Mouse (Mus musculus) mesoderm, embryonic 11.5 days (tissue): ENCODE measurements at regions not wholly inside any gene's neighbourhood (a gene's known extent, or its start where the extent isn't known, plus 50 kb on each side); places are given as distances from the start of the nearest gene placed in this dataset.
A peak's percentile ranks its signal among the peaks of the same experiment; 100 is the strongest.

Experiments
- DNase-seq: peaks from one replicate; pipeline ENCODE4 v3.0.0-alpha.2; 2012; ENCODE audit warnings: low read depth, low spot score

DNA sequence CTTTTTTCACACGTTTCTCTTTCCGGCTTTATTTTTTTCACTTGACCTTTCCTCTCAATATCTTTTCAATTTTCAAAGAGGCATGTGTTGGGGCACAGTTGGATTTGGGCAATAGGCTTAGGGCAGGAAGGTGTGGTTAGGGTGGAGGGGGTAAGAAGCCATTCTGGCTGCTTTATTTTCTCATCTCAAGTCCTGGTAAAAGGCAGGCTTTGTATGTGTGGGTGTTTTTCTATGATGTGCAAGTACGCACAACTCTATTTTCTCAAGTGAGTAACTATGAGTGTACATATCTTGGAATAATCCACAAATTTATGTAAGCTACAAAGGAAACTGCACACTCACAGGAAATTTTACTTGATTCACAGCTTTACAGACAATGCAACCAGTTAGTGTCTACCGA is 121.5 kb upstream of the Ifne start:
- DNase-seq, result no peak

DNA sequence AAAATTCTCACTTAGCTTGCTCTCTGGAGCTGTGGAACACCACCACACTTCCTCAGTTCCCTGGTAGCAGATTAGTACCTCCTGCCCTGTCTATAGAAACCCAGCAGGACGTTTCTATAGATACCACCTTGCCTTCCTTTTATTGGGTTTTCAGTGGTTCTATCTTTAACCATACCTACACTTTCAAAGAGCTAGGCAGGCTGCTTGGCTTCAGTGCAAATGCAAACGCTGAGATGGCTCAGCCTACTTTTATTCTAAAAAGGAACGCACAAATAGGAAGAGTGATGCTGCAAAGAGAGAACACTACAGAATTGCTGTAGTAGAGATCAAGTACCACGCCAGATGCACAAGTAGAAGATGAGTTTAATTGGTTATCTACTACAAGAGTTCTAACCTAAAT is 120.9 kb upstream of the Ifne start:
- no peak for DNase-seq

DNA sequence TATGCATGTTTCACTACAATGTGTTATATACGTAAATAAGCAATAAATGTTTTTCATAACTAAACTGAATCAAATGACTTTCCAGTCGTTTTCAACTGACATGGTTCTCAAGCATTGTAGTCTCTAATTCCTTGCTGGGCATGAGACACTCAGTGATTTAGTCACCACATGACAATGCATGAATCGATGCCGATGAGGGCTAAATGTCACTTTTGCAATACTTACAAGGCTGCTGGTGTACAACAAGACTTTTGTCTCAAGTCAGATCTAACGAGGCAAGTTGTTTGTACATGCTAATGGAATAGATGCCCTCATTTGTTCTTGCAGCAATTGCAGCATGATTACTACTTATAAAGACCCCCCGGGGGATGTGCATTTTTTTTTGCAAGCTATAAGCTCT is 120.2 kb upstream of the Ifne start:
- DNase-seq, result no peak

DNA sequence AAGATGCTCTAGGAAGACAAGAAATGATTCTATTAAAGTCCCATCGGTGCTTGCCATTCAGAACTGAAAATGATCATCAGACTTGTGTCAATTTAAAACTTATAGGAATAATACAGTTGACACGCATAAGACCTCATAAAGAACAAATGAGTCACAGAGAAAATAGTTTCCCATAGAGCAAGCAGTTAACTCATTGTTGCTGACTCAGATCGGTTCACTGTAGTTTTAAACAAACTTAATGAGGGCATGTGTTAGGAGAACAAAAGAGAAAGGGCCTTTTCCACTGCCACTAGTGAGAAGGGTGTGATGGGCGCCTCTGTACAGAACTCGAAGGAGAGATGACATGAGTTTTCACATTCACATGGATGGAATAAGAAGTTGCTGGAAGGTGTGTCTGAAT is 118.3 kb upstream of the Ifne start:
- DNase-seq, result no peak

GRCm38 (mm10) chr4:88995129-88995919 is 115.3 kb upstream of the Ifne start:
- no peak for DNase-seq

DNA sequence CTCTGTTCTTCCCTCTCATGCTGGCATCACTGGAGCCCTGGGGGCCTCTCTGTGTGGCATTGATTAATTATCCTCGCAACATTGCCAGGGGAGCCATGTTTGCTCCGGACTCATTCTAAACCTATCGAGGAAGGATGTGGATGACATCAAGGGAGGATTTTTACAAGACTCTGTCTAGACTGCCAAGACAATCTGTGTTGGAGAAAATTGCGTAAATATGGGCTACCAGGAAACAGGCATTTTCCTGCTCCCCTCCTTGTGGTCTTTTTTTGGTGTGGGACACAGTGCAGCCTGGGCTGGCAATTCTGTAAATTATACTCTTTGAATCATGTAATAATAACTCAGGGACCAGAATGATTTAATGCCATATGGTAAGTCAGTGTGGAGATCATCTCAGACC is 114.5 kb upstream of the Ifne start:
- DNase-seq, result peak; percentile 7

- DNase-seq, result no peak
Measured at GRCm38 (mm10) chr4:88992498-88992897, 112.5 kb upstream of the Ifne start.

- DNase-seq, result no peak
Measured at GRCm38 (mm10) chr4:88988363-88988762, 108.4 kb upstream of the Ifne start.

DNA sequence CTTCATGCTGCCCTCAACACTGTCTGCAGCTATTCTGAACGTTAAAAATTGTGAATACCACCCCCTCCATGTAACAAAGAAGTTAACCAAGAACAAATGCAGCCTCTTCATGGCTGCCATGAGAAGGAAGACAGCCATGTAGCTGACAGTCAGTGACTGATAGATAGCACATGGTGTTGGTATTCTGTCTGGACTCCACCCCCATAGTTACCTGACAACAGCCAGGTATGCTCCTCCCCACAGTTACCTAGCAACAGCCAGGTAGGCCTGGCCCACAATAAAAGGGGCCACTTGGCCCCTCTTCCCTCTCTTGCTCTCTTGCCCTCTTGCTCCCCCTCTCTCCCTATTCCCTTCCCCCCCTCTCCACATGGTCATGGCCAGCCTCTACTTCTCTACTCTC is 107.1 kb upstream of the Ifne start:
- DNase-seq, result no peak

GRCm38 (mm10) chr4:88982457-88982856 is 102.5 kb upstream of the Ifne start:
- no peak for DNase-seq

- no peak for DNase-seq
Measured at GRCm38 (mm10) chr4:88977099-88977888, 97.3 kb upstream of the Ifne start.

DNA sequence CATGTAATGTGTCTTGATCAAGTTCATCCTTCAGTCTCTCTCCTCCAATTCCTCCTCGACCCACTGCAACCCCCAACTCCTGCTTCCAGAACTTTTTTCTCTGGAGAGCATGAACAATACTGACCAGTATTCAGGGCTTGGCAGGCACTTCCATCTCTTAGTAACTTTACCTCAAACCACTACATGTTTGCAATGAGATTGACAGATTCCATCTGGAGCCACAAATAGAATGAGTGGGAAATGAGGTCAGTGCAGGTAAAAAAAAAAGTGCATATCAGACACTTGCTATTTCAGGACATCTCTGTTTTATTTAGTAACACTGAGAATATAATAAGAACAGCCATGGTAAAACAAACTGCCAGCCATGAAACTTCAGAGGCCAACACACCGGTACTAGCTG is 94.5 kb upstream of the Ifne start:
- DNase-seq, result no peak

- no peak for DNase-seq
Measured at GRCm38 (mm10) chr4:88969134-88969841, 89.3 kb upstream of the Ifne start.

- DNase-seq, result no peak
Measured at GRCm38 (mm10) chr4:88959621-88960020, 79.6 kb upstream of the Ifne start.

DNA sequence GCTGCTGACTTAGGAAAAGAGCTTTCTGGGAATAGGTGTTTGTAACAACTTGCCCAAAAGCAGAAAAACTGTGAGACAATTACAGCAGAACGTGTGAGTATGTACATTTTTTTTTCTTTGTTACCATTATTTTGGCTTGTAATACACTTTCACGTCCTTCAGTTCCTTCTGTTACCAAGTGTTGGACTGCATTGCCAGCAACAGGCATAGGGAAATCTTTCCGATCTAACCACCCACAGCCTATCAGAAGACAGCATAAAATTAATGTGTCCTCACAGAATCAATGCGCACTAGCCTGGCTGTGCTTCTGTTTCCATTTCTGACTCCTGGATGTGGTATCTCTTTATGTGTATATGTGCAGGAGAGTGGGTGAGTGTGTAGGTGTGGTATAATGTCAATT is 76.6 kb upstream of the Ifne start:
- no peak for DNase-seq

DNA sequence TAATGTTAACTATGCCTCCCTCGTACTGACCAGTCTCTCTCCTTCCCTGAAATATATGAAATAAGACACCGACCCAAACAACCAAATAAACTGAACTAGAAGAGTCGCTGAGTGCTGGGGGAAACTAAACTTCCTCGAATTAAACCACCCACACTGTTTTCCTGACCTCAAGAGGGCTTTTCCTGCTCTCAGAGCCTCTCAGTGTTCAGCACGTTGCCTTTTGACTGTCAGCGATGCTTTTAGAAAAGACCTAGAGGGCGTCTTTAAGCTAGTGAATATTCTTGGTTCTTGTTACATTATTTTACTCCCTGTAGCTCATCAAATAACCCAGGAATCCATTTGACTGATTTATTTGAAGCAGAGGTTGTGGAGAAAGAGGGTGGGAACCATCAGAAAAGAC is 76.2 kb upstream of the Ifne start:
- no peak for DNase-seq

GRCm38 (mm10) chr4:88955571-88955970 is 75.6 kb upstream of the Ifne start:
- no peak for DNase-seq

DNA sequence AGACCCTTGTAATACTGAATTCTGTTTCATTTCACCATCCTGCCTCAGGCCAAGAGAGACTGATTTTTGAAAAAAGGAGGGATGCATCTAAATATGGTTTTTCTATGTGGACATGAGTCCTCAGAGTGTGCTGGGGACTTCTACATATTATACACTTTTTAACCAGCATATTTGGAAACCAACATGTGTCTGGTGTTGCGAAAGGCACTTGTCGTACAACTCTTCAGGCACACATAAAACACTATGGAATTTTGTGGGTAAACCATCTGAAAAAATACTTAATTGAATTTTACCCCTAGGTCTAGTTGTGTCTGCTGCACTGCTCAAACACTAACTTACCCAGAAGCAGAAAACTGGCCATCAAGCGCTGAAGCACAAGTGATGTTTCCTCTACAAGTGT is 74.0 kb upstream of the Ifne start:
- DNase-seq, result no peak

DNA sequence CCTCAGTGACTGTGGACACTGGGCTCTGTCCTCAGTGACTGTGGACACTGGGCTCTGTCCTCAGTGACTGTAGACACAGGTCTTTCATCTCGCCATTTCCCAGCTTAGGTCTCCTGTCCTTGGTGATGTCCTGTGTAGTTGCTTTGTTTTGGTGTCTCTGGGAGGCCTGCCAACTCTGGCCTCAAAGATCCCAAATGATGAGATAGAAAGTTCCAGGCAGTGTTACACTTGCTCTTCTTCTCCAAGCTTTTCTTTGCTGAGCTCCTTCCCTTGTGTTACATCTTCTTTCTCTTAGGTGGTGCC is 71.0 kb upstream of the Ifne start:
- no peak for DNase-seq

DNA sequence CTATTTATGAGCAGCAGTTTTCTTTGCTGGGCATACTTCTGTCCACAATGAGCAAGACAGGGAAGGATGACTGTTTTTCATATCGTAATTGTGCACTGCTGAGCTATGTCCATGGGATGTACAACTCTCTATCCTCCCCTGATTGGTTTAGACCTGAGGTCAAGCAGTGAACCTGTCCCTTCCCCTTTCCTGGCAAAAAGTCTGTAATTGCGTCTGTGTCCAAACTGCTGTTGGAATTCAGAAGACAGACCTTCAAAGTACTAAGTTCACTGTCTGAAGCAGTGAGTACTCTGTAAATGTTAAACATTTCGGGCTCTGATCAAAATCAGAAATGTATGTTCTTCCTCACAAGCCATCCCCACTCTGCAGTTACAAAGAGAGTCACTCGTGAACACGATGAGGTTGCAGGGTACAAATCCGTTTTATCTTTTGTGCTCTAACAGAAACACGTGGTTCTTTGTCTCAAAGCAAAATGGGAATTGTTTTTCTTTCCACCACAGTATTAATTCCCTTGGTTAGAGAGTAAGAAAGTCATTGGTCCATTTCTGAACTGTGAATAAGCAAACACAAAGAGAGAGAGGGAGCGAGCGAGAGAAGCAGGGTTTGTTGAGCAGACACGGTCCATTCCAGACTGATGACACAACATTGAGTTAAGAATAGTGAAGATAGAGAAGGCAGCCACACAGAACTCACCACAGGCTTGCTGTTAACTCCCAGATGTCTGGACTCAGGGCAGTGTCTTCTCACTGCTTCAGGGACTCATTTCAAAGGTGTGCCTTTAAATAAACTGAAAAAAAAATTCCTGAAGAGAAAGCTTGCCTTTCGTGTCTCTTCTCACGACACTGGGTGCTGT is 70.4 kb upstream of the Ifne start:
- no peak for DNase-seq

DNA sequence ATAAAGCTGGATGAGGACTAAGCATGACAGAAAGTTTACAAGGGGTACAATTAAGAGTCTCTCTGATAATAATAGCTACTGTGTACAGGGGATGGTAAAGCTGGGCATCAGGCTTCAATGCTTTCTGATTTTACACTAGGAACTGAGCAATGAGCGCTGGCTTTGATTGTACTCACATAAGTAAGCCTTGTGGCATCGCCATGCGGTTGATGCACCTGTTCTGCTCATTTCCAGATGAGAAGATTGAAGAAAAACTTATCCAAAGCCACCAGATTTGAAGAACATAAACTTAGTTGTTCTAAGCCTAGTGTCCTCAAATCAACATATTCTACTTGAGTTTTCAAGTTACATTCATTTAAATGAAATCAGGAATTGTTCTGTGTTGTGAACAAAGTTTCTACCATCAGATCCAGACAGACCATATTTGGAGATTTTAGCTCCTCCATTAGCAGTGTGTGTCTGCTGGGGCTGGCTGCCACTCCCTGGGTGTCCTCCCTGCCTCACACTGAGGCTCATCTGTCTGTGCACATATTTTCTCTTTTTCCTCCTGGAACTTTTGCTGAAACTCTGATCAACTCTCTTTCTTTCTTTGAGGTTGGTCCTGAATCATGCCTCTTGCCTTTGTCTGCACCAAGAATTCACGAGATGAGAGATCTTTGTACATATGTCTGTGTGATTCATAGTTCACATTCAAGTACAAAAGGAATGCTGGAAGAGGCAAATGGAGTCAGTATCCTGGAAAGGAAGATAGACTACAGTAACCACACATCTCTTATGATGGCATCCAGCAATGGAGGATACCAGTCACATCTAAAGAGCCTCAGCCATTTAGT is 68.2 kb upstream of the Ifne start:
- DNase-seq, result no peak
